Mouse (Mus musculus) embryonic fibroblast, embryonic 13.5 days (primary cell): ENCODE measurements around the gene Tmem245. TPM values are rescaled to one million over a fixed set of nuclear protein-coding genes. Genes with fewer than 3 reads are reported as not detected.

Source experiments
- H3K27ac ChIP-seq: 2 replicates; pipeline ENCODE4 v1.5.1; 2012; ENCODE audit warnings: low read length, control low read depth, inconsistent platforms; ENCODE audit not compliant: insufficient read depth
- H3K4me1 ChIP-seq: 2 replicates; pipeline ENCODE4 v1.6.1; 2011; ENCODE audit warnings: low read length; ENCODE audit not compliant: control insufficient read depth, insufficient read depth
- H3K4me3 ChIP-seq: 2 replicates; pipeline ENCODE4 v1.5.1; 2011; ENCODE audit warnings: mild to moderate bottlenecking, control low read depth, low read length; ENCODE audit not compliant: insufficient read depth
- CTCF ChIP-seq: IDR thresholded peaks from 2 replicates; pipeline ENCODE4 v1.5.1; 2011; ENCODE audit warnings: mild to moderate bottlenecking, control low read depth, low read length, moderate library complexity, borderline replicate concordance; ENCODE audit not compliant: insufficient read depth
- POLR2A ChIP-seq: IDR thresholded peaks from 2 replicates; pipeline ENCODE4 v1.6.1; 2011; ENCODE audit warnings: low read depth, mild to moderate bottlenecking, control low read depth, low read length, moderate library complexity
- polyA plus RNA-seq: library from polyadenylated mRNA; stranded (reverse); fragments of >200 nt; gene quantifications from 2 replicates; pipeline ENCODE4 v1.2.4, GENCODE M21; 2011; ENCODE audit warnings: low read depth; ENCODE audit not compliant: missing spikeins, insufficient read length

Gene Tmem245
- polyA plus RNA-seq, 1 experiment = 24.8 TPM

DNA sequence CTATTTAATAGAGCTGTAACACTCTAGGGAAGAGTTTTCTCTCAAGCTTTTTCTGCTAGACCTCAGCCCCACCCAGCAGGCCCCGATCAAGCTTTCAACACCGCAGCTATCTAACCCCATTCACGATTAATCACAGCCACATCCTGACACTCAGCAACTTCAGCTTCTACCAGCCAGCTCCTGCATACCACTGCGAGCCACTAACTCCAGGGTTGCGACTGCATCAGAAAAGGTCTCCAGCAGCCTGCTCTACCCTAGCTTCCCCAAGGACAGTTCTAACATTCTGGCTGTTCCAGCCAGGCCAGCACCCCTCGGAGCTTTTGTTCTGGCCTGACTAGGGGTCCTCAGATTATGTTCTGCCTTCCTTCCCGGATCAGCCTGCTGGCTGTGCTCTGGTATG is 15.1 kb downstream of the Tmem245 start:
- Histone ChIP-seq H3K4me3 (no peak overlapping the region), H3K4me1 (peaks cover 8% of the 10 kb centered on the region; the same call in 1 of the 2 replicates), H3K27ac (no peak overlapping the region)
- TF ChIP-seq CTCF (no peak), POLR2A (no peak)

DNA sequence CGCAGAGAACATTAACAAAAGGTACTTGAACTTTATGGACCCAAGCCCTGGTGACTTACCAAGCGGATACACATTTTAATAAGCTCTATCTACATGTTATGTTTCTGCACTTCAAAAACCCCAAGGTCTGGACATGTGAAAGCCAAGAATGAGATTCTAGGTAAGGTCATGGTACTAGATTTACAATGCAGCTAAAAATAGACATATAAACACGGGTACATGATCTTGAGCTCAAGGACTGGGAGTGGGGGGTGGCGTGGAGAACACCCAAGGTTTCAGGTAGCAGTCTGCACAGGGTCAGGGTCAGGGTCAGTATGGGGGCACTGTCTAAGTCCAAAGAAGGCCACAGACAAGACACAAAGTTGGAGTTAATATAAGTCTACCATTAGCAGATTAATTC is 16.9 kb downstream of the Tmem245 start:
- Histone ChIP-seq H3K27ac (no peak overlapping the region), H3K4me3 (no peak overlapping the region), H3K4me1 (peaks cover 2% of the 10 kb centered on the region; the same call in 1 of the 2 replicates)
- no peak for TF ChIP-seq CTCF
- TF ChIP-seq POLR2A = no peak

DNA sequence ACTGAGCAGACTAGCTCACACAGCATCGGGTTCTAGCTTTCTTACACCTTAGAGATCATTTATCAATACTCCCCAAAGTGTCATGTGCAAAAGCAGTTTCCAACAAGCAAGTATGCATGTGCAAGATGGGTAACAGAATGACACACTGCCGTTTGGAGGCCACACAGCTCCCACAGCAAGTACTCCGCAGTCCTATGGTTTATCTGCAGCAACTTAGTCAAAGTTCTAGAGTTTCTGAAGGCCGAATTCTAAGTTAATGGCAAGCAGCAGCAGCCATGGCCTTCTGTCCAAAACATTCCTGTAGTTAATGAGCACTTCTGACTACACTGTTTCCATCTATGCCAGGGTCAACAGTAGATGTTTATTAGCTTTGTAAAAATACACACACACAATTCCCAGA is 20.3 kb downstream of the Tmem245 start:
- Histone ChIP-seq H3K4me1 (peaks cover 2% of the 10 kb centered on the region; the same call in 1 of the 2 replicates), H3K4me3 (no peak overlapping the region), H3K27ac (no peak overlapping the region)
- no peak for TF ChIP-seq CTCF
- no peak for TF ChIP-seq POLR2A

DNA sequence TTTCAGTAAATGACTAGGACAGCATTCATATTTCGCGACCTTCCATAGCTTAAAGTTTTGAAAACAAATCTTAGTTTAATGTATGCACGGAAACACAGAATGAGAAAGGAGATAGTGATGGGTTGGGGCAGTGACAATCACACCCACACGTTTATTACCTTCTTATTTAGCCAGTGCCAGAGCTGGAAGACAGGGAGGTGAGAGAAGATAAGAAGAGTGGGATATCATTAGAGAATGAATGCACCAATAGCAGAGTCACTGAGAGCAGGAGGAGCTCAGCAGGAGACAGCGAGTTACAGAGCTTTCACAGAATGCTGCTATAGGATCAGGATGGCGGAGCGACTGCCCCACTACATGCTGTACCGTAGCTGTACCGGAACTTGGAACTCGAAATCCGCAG is 25.0 kb downstream of the Tmem245 start:
- TF ChIP-seq POLR2A (no peak), CTCF (no peak)
- H3K4me3 ChIP-seq = no peak overlapping the region
- H3K4me1 ChIP-seq = no peaks in the 10 kb centered on the region
- no peak overlapping the region for H3K27ac ChIP-seq

DNA sequence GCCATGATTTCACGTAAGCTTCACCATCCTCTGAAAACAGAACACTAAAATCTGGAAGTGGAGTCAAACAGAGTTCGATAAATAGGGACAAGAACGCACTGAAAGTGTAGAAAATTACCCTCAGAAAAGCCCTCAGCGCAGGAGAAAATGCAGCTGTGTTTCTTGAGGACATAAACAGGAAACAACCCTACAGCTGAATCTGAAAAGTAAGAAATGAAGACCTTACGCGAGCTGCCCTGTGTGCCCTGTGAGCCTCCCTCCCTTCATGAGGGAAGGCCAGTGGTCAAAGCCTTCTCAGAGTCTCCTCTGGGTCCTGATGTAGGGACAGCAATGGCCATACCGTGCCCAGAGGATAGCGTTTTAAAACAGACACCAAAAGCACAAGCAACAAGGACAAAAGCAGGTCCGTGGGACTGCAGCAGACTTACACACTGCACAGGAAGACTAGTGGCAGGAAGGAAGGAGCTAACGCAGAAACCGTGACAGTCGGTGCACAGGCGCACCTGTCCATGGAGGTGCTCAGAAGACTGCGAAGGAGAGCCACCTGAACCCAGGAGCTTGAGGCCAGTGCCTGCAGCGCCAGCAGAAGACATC is 31.4 kb downstream of the Tmem245 start:
- TF ChIP-seq CTCF (no peak), POLR2A (no peak)
- Histone ChIP-seq H3K4me3 (no peak overlapping the region), H3K27ac (no peak overlapping the region), H3K4me1 (no peaks in the 10 kb centered on the region)

DNA sequence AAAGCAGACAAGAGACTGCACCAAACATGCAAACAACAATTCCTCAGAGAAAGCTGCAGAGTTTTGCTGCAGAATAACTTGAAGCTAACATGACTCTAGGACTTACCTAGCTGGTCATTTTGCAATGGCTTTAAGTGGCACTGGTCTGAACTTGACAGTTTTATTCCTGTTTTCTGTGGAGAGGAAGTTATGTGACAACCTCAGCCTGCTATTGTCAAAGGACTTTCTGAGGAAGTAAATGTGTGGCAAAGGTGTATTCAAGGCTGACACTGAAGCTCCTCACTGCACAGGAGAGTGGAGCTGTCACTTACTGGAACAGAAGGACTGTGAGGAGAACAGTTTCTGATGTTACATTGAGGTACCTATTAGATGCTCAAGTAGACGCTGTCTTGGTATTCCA is 32.5 kb downstream of the Tmem245 start:
- TF ChIP-seq POLR2A (no peak), CTCF (no peak)
- no peak overlapping the region for H3K27ac ChIP-seq
- H3K4me1 ChIP-seq = no peaks in the 10 kb centered on the region
- no peak overlapping the region for H3K4me3 ChIP-seq

DNA sequence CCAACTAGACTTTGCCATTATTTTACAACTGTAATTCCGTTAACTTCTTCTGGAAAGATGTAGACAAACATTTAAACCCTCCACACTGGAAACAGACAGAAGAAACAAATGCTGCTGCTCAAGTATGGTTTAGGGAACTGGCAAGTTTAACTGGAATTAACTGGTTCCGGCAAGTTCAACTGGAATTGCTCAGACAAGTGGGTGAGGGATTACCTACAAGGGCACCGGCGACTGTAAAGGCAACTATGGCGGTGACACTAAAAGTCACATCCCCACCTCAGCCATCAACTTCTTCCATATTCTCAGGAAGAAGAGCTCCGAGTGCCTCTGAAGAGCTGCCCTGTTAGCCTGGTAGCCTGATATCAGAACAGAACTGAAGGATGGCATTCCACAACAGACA is 32.9 kb downstream of the Tmem245 start:
- Histone ChIP-seq H3K4me1 (no peaks in the 10 kb centered on the region), H3K27ac (no peak overlapping the region), H3K4me3 (no peak overlapping the region)
- TF ChIP-seq CTCF = no peak
- TF ChIP-seq POLR2A = no peak

DNA sequence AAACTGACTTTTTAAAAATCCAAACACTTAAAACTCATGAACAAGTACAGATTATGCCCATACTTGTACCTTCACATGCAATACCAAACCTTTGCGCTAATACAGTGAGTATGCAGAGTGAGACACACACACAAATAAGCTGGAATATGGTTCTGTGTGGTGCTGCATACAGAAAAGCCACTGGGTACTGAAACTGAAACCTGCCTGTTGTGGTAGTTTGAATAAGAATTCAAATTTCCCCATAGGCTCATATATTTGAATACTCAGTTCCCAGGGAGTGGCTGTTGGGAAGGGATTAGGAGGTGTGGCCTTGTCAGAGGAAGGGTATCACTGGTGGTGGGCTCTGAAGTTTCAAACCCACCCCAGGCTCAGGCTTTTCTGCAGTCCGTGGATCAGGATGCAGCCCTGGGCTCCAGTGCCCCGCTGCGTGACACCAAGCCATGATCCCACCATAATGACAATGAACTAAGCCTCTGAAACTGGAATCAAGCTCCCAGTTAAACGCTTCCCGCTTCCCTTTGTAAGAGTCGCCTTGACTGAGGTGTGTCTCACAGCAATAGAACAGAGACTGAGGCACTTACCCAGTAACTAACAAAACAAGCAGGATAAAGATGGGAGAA is 34.7 kb downstream of the Tmem245 start:
- TF ChIP-seq CTCF = no peak
- no peak for TF ChIP-seq POLR2A
- H3K4me1 ChIP-seq = no peaks in the 10 kb centered on the region
- no peak overlapping the region for H3K4me3 ChIP-seq
- no peak overlapping the region for H3K27ac ChIP-seq

DNA sequence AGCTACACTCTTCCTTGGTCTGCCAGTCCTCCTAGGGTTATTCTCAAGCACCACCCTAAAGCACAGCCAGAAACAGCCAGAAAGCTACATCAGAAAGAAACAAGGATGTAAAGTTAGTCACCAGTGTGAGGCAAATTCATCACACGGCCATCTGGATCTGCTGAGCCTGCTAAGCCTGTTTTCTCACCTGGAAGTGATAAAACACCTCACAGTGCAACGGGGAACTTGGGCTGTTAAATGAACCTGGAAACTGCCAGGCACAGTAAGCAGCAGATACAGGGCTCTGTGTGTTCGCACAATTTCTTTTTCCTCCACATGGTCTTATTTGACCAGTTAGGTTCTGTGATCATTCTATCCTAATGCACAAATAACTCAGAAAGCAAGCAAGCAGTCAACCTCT is 37.7 kb downstream of the Tmem245 start:
- no peaks in the 10 kb centered on the region for H3K4me1 ChIP-seq
- H3K27ac ChIP-seq = no peak overlapping the region
- H3K4me3 ChIP-seq = no peak overlapping the region
- no peak for TF ChIP-seq POLR2A
- no peak for TF ChIP-seq CTCF

DNA sequence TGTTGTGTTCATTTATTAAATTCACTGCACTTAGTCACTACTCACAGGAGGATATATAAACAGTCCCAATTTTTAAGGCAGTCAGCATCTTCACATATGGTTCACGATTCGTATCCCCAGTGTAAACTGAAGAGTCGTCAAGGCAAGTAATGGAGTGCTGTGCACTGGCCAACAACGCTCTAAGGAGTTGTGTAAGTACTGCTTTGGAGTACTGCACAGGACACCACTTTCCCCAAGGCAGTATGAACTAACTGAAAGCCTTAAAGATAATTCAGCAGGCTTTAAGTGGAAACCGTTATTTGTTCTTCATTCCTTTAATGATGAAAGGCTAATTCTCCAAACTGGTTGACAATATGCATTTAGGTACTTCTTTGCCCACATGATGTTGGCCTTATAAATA is 39.6 kb downstream of the Tmem245 start:
- H3K4me3 ChIP-seq = no peak overlapping the region
- H3K27ac ChIP-seq = no peak overlapping the region
- no peaks in the 10 kb centered on the region for H3K4me1 ChIP-seq
- TF ChIP-seq POLR2A (no peak), CTCF (no peak)

DNA sequence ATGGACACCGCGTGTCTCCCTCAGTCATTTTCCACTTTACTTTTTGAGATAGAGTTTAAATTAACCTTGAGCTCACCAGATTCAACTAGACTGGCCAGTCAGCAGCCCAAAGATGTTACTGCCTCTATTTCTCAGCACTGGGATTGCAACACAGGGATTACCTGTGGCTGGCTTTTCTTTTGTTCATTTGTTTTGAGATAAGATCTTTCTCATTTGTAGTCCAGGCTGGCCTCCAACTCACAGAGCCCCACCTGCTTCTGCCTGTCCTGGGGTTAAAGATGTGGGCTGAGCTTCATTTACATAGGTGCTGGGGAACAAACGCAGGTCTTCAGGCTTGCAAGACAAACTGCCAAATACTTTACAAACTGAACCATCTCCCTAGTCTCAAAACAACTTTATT is 40.3 kb downstream of the Tmem245 start:
- Histone ChIP-seq H3K4me3 (no peak overlapping the region), H3K4me1 (no peaks in the 10 kb centered on the region), H3K27ac (no peak overlapping the region)
- no peak for TF ChIP-seq CTCF
- TF ChIP-seq POLR2A = no peak
